Mouse (Mus musculus): ENCODE data around the gene Tmem215. TPM values are rescaled to one million over a fixed set of nuclear protein-coding genes. Genes with fewer than 3 reads are reported as not detected.
A peak's percentile ranks its signal among the peaks of the same experiment; 100 is the strongest.

Gene Tmem215
- not detected in 2 replicates for total RNA-seq (2012; rRNA removed)
- not detected for polyA plus RNA-seq (2012; ENCODE audit: insufficient read depth in 1 of 2, insufficient read length in 2 of 2, low read depth in 1 of 2, low replicate concordance in 2 of 2, missing spikeins in 1 of 2)

GRCm38 (mm10) chr4:40471880-40472279 lies at the start of gene Tmem215:
Tmem215 (plus strand) TSS chr4:40472180.
- Histone ChIP-seq H3K9me3 (replicated peaks; ENCODE audit: insufficient read depth, low read length) (no peaks in the 10 kb centered on the region), H3K79me2 (ENCODE audit: control insufficient read depth, insufficient read depth, low read length, poor library complexity) (no peaks in the 10 kb centered on the region), H3K27me3 (ENCODE audit: control insufficient read depth in 1 of 2, insufficient read depth in 2 of 2, low read length in 2 of 2) (peaks cover 1 to 2% of the 10 kb centered on the region in 2 experiments; a peak in 3 of 4 replicates), H3K36me3 (ENCODE audit: control insufficient read depth in 1 of 2, insufficient read depth in 2 of 2, low read length in 2 of 2) (no peaks in the 10 kb centered on the region), H3K27ac (ENCODE audit: control insufficient read depth, low read depth, low read length) (no peak within 1 kb of the TSS), H3K4me1 (ENCODE audit: control insufficient read depth in 1 of 2, insufficient read depth in 2 of 2, low read length in 2 of 2) (no peaks in the 10 kb centered on the region), H3K4me3 (ENCODE audit: control insufficient read depth in 1 of 2, insufficient read depth in 1 of 2, low read depth in 2 of 2, low read length in 2 of 2) (no peak within 1 kb of the TSS), H3K9ac (ENCODE audit: control insufficient read depth, low read depth, low read length, poor library complexity, severe bottlenecking) (no peak within 1 kb of the TSS)
- no peak for DNase-seq (ENCODE audit: low read depth, low spot score)
- TF ChIP-seq MEF2A (IDR thresholded peaks at IDR 0.05; ENCODE audit: extremely low read depth, insufficient replicate concordance, low read depth, low read length, poor library complexity, severe bottlenecking) (no peak), CHD1 (IDR thresholded peaks at IDR 0.05; ENCODE audit: low read depth, low read length) (no peak), USF2 (IDR thresholded peaks at IDR 0.05; ENCODE audit: borderline replicate concordance in 1 of 2, insufficient read depth in 1 of 2, low read depth in 1 of 2, low read length in 2 of 2) (no peak), EP300 (IDR thresholded peaks at IDR 0.05; ENCODE audit: low read depth in 1 of 2, low read length in 2 of 2) (no peak), MXI1 (IDR thresholded peaks at IDR 0.05; ENCODE audit: low read depth, low read length) (no peak), NELFE (IDR thresholded peaks at IDR 0.05; ENCODE audit: low read depth, low read length) (no peak), MAFK (IDR thresholded peaks at IDR 0.05; ENCODE audit: borderline replicate concordance, low read depth, low read length) (no peak), CHD2 (IDR thresholded peaks at IDR 0.05; ENCODE audit: low read length) (no peak), MYB (IDR thresholded peaks at IDR 0.05; ENCODE audit: low read depth, low read length) (no peak), RCOR1 (IDR thresholded peaks at IDR 0.05; ENCODE audit: low read depth, low read length) (no peak), UBTF (IDR thresholded peaks at IDR 0.05; ENCODE audit: borderline replicate concordance, insufficient read depth, low read depth, low read length) (no peak), ZKSCAN1 (IDR thresholded peaks at IDR 0.05; ENCODE audit: low read depth, low read length) (no peak), RAD21 (IDR thresholded peaks at IDR 0.05; ENCODE audit: low read depth, low read length) (no peak), MYC (IDR thresholded peaks at IDR 0.05; ENCODE audit: low read depth, low read length) (no peak), SMC3 (IDR thresholded peaks at IDR 0.05; ENCODE audit: low read depth, low read length) (no peak), JUND (IDR thresholded peaks at IDR 0.05; ENCODE audit: low read depth, low read length) (no peak), HCFC1 (IDR thresholded peaks at IDR 0.05; ENCODE audit: low read depth, low read length) (no peak), KAT2A (conservative IDR thresholded peaks at IDR 0.05; ENCODE audit: low read depth, low read length) (no peak), POLR2A (IDR thresholded peaks at IDR 0.05; ENCODE audit: control insufficient read depth in 1 of 2, insufficient read depth in 1 of 2, low read depth in 1 of 2, low read length in 2 of 2, poor library complexity in 1 of 2) (no peak), ELF1 (IDR thresholded peaks at IDR 0.05; ENCODE audit: low read depth, low read length) (no peak)

DNA sequence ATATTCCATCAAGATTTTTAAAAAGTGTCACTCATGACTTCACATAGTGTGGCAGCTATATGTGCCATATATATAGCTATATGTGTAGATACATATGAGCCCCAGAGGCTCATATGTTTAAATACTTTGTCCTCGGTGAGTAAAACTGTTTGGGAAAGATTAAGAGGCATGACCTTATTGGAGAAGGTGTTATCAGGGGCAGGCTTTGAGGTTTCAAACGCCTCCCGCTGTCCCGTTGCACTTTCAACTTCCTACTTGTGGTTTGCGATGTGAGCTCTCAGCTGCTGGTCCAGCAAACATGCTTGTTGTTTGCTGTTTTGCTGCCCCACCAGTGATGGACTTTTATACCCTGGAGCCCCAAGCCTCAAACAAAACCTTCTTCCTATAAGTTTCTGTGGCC lies 40.1 kb upstream of the Tmem215 start:
- H3K4me1 ChIP-seq (ENCODE audit: control insufficient read depth in 1 of 2, insufficient read depth in 2 of 2, low read length in 2 of 2): peaks cover 10 to 21% of the 10 kb centered on the region in 2 experiments; a peak in 3 of 4 replicates
- peaks cover 0 to 23% of the 10 kb centered on the region in 2 experiments; a peak in 2 of 4 replicates for H3K36me3 ChIP-seq (ENCODE audit: control insufficient read depth in 1 of 2, insufficient read depth in 2 of 2, low read length in 2 of 2)
- DNase-seq (ENCODE audit: low read depth, low spot score): peak; percentile 82
- H3K9ac ChIP-seq (ENCODE audit: control insufficient read depth, low read depth, low read length, poor library complexity, severe bottlenecking): no peak overlapping the region
- H3K4me3 ChIP-seq (ENCODE audit: control insufficient read depth in 1 of 2, insufficient read depth in 1 of 2, low read depth in 2 of 2, low read length in 2 of 2): peak overlapping the region in 1 of 2 experiments; percentile 28; a peak in 1 of 4 replicates
- H3K79me2 ChIP-seq (ENCODE audit: control insufficient read depth, insufficient read depth, low read length, poor library complexity): no peaks in the 10 kb centered on the region
- no peaks in the 10 kb centered on the region for H3K27me3 ChIP-seq (ENCODE audit: control insufficient read depth in 1 of 2, insufficient read depth in 2 of 2, low read length in 2 of 2)
- H3K9me3 ChIP-seq (replicated peaks; ENCODE audit: insufficient read depth, low read length): no peaks in the 10 kb centered on the region
- peak overlapping the region; percentile 19; the same call in 1 of the 2 replicates for H3K27ac ChIP-seq (ENCODE audit: control insufficient read depth, low read depth, low read length)
- TF ChIP-seq ELF1 (IDR thresholded peaks at IDR 0.05; ENCODE audit: low read depth, low read length) (peak; percentile 67; the same call in 1 of the 2 replicates), POLR2A (IDR thresholded peaks at IDR 0.05; ENCODE audit: control insufficient read depth in 1 of 2, insufficient read depth in 1 of 2, low read depth in 1 of 2, low read length in 2 of 2, poor library complexity in 1 of 2) (no peak), ETS1 (IDR thresholded peaks at IDR 0.05; ENCODE audit: low read depth, low read length) (peak; percentile 86), ZC3H11A (IDR thresholded peaks at IDR 0.05; ENCODE audit: low read depth, low read length) (no peak), GATA1 (IDR thresholded peaks at IDR 0.05; ENCODE audit: low read depth, low read length) (peak; percentile 89), SIN3A (IDR thresholded peaks at IDR 0.05; ENCODE audit: low read length) (peak; percentile 75), ZMIZ1 (IDR thresholded peaks at IDR 0.05; ENCODE audit: low read depth, low read length) (no peak), RCOR1 (IDR thresholded peaks at IDR 0.05; ENCODE audit: low read depth, low read length) (peak; percentile 54; the same call in 1 of the 2 replicates), MAFK (IDR thresholded peaks at IDR 0.05; ENCODE audit: borderline replicate concordance, low read depth, low read length) (no peak), JUND (IDR thresholded peaks at IDR 0.05; ENCODE audit: low read depth, low read length) (no peak), ZNF384 (IDR thresholded peaks at IDR 0.05; ENCODE audit: low read depth, low read length) (no peak), TAL1 (IDR thresholded peaks at IDR 0.05; ENCODE audit: low read length) (peak; percentile 56), NRF1 (IDR thresholded peaks at IDR 0.05; ENCODE audit: insufficient read depth, low read depth, low read length, poor library complexity, severe bottlenecking) (no peak), TBP (IDR thresholded peaks at IDR 0.05; ENCODE audit: low read depth, low read length) (0 out of 2 replicates have a peak, but pooled peaks have one; percentile 36), MAX (IDR thresholded peaks at IDR 0.05; ENCODE audit: low read length) (peak; percentile 57), MYC (IDR thresholded peaks at IDR 0.05; ENCODE audit: low read depth, low read length) (no peak), NELFE (IDR thresholded peaks at IDR 0.05; ENCODE audit: low read depth, low read length) (0 out of 2 replicates have a peak, but pooled peaks have one; percentile 28)
